38 mouse cellular contexts compared by ENCODE assay signal in the genomic region with DNA sequence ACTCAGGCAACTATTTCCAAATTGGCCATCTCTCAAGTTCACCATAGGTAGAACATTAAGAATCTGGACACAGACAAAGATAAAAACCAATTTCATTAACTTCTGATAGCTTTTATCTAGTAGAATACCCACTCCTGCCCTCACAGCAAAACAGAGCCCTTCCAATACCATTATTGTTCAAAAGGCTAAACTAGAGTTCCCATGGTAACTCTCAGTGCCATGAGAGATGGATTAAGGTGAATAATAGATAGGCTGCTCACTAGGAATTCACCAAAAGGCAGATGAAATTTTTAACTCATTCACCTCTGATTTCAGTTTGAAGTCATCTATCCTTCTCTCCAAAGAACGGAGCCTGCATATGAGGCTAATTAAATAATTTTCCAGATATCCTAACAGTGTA. TPM values are rescaled to one million over a fixed set of nuclear protein-coding genes. Genes with fewer than 3 reads are reported as not detected.
"Had no signal": no experiment of that assay in that cellular context is flagged by ENCODE, and none has a peak within 500 bp of the region (broad histone marks: within the 10 kb centered on the region; RNA-seq: fewer than 3 reads in every experiment).

No protein-coding gene starts in this region.

- H3K9ac ChIP-seq: heart, embryonic 13.5 days; heart, embryonic 15.5 days; hindbrain, embryonic 14.5 days; intestine, embryonic 15.5 days; limb, embryonic 12.5 days had no signal

- H3K9me3 ChIP-seq: heart, embryonic 13.5 days; heart, embryonic 15.5 days; intestine, embryonic 15.5 days; limb, embryonic 10.5 days; limb, embryonic 12.5 days had no signal

- H3K36me3 ChIP-seq: heart, embryonic 13.5 days; heart, embryonic 15.5 days; intestine, embryonic 15.5 days; limb, embryonic 10.5 days; limb, embryonic 12.5 days had no signal

- H3K4me3 ChIP-seq: heart, adult 2 months; heart, embryonic 13.5 days; heart, embryonic 15.5 days; intestine, embryonic 15.5 days; layer of hippocampus, adult 2 months; left cerebral cortex, adult 2 months; limb, embryonic 10.5 days; limb, embryonic 12.5 days had no signal

- ATAC-seq: hindbrain, embryonic 16.5 days; inflammation-experienced regulatory T-cells, adult 6 months; intestine, embryonic 15.5 days; intestine, postnatal 0 days had no signal

- H3K4me2 ChIP-seq: heart, embryonic 11.5 days; heart, embryonic 13.5 days; heart, embryonic 15.5 days; hindbrain, embryonic 14.5 days; intestine, embryonic 15.5 days; limb, embryonic 12.5 days; liver, embryonic 11.5 days had no signal

- DNase-seq: gastrocnemius, postnatal 14 days; gastrocnemius, postnatal 36 days; heart, adult 11 months; heart, adult 2 months; heart, postnatal 14 days; heart, postnatal 36 days; kidney, adult 18-20 months; kidney, adult 8-10 months; kidney, postnatal 10 days; kidney, postnatal 25 days; kidney, postnatal 4 days; liver had no signal

- H3K4me1 ChIP-seq: heart, embryonic 13.5 days; heart, embryonic 15.5 days; intestine, embryonic 15.5 days; limb, embryonic 10.5 days had no signal

- H3K27me3 ChIP-seq: heart, embryonic 13.5 days; heart, embryonic 15.5 days; intestine, embryonic 15.5 days; limb, embryonic 12.5 days had no signal

- H3K27ac ChIP-seq: heart, adult 2 months; heart, embryonic 13.5 days; heart, embryonic 15.5 days; hindbrain, embryonic 14.5 days; intestine, embryonic 15.5 days; layer of hippocampus, adult 2 months; left cerebral cortex, adult 2 months; limb, embryonic 10.5 days; limb, embryonic 12.5 days had no signal

RNA-seq across cellular contexts. Expression of gene Hdgfl1, which starts 45.7 kb away (rescaled TPM):
- total RNA-seq: gastrocnemius, adult 18-20 months; gastrocnemius, adult 8-10 months; gastrocnemius, postnatal 14 days; gastrocnemius, postnatal 36 days; heart, adult 2 months; heart, postnatal 14 days; heart, postnatal 36 days; hematopoietic stem cell, adult 5-6 weeks; layer of hippocampus, adult 2 months; layer of hippocampus, postnatal 10 days; layer of hippocampus, postnatal 25 days; left cerebral cortex, adult 2 months; left cerebral cortex, postnatal 14 days; left cerebral cortex, postnatal 36 days had no signal
- polyA plus RNA-seq: frontal cortex, adult 2 months; heart, adult 2 months; heart, embryonic 11.5 days; heart, embryonic 13.5 days; heart, embryonic 15.5 days; heart, postnatal 0 days; hindbrain, embryonic 11.5 days; hindbrain, embryonic 14.5 days; hindbrain, embryonic 16.5 days; inflammation-experienced regulatory T-cells, adult 6 months; intestine, embryonic 15.5 days; intestine, postnatal 0 days; kidney, embryonic 14.5 days; kidney, embryonic 16.5 days; limb, embryonic 10.5 days; limb, embryonic 12.5 days; limb, embryonic 14.5 days; liver, embryonic 11.5 days had no signal
